Mouse (Mus musculus) kidney, adult 2 months (tissue): ENCODE measurements around the gene Robo2.

Experiments used
- CTCF ChIP-seq: fragments of 200-500 bp; conservative IDR thresholded peaks from 2 replicates; pipeline ENCODE4 v1.5.1; 2011; ENCODE audit warnings: low read depth, mild to moderate bottlenecking, control low read depth, low read length, moderate library complexity, mixed read lengths; ENCODE audit not compliant: insufficient read depth, insufficient read length
- POLR2A ChIP-seq: fragments of 200-500 bp; IDR thresholded peaks from one replicate; pipeline ENCODE4 v1.6.1; 2011; ENCODE audit warnings: low read depth, low read length, control low read depth

- TF ChIP-seq CTCF, result no peak
- TF ChIP-seq POLR2A, result no peak
These were observed 283.1 kb downstream of the Robo2 start for GRCm38 (mm10) chr16:74128443-74128983.
